Mouse (Mus musculus) retina, postnatal 7 days (tissue): ENCODE measurements around the gene Hsp90ab1.

ENCODE experiments used
- DNase-seq: peaks from one replicate; pipeline ENCODE4 v3.0.0-alpha.2; 2012; ENCODE audit warnings: low read depth, low spot score

Gene Hsp90ab1

GRCm38 (mm10) chr17:45543115-45543514, 30.0 kb downstream of the Hsp90ab1 start:
- DNase-seq, result no peak

- DNase-seq, result no peak
Measured at GRCm38 (mm10) chr17:45542705-45543104, 30.4 kb downstream of the Hsp90ab1 start.

- no peak for DNase-seq
Measured at GRCm38 (mm10) chr17:45542129-45542528, 30.9 kb downstream of the Hsp90ab1 start.

- no peak for DNase-seq
Measured at GRCm38 (mm10) chr17:45539664-45540063, 33.4 kb downstream of the Hsp90ab1 start.

GRCm38 (mm10) chr17:45538394-45538793, 34.7 kb downstream of the Hsp90ab1 start:
- DNase-seq, result no peak

- DNase-seq, result no peak
Measured at GRCm38 (mm10) chr17:45536264-45536663, 36.8 kb downstream of the Hsp90ab1 start.

GRCm38 (mm10) chr17:45532896-45533295, 40.2 kb downstream of the Hsp90ab1 start:
- DNase-seq, result no peak

GRCm38 (mm10) chr17:45530346-45530782, 42.7 kb downstream of the Hsp90ab1 start:
- DNase-seq, result no peak

GRCm38 (mm10) chr17:45526571-45526970, 46.5 kb downstream of the Hsp90ab1 start:
- DNase-seq, result no peak

- DNase-seq, result no peak
Measured at GRCm38 (mm10) chr17:45524961-45525360, 48.1 kb downstream of the Hsp90ab1 start.

GRCm38 (mm10) chr17:45523263-45523662, 49.8 kb downstream of the Hsp90ab1 start, which contains the start of gene Tcte1:
Gene Tcte1 (plus strand): TSS chr17:45523434.
- peak; percentile 35 for DNase-seq

- DNase-seq, result no peak
Measured at GRCm38 (mm10) chr17:45520136-45520535, 52.9 kb downstream of the Hsp90ab1 start.

- DNase-seq, result no peak
Measured at GRCm38 (mm10) chr17:45518766-45519475, 54.1 kb downstream of the Hsp90ab1 start.
